8 mouse cellular contexts compared by ENCODE assay signal in genomic region chr13:28988751-28989703, GRCm38 (mm10). TPM values are rescaled to one million over a fixed set of nuclear protein-coding genes. Genes with fewer than 3 reads are reported as not detected.
DNase-seq lines count a peak whose midpoint lies in the region; ATAC-seq and TF ChIP-seq lines count a peak whose summit lies in the region.
"Had no signal": no experiment of that assay in that cellular context is flagged by ENCODE, and none has a peak within 500 bp of the region (broad histone marks: within the 10 kb centered on the region; RNA-seq: fewer than 3 reads in every experiment).

No protein-coding gene starts in this region.

- H3K4me3 ChIP-seq in C2C12 (ENCODE audit: insufficient read depth, poor library complexity, severe bottlenecking), result no peak overlapping the region
- no peak overlapping the region; the same call in 1 of the 2 replicates for H3K4me3 ChIP-seq in intestine, embryonic 16.5 days (ENCODE audit: low read length)
- no peak overlapping the region for H3K4me3 ChIP-seq in lung, embryonic 14.5 days (ENCODE audit: low read depth, low read length)
- no peak overlapping the region for H3K4me3 ChIP-seq in left cerebral cortex, adult 2 months
- H3K4me3 ChIP-seq: neural tube, embryonic 13.5 days had no signal

- H3K9ac ChIP-seq in intestine, embryonic 16.5 days (ENCODE audit: low read depth, low read length), result no peak overlapping the region
- no peak overlapping the region for H3K9ac ChIP-seq in lung, embryonic 14.5 days
- H3K9ac ChIP-seq: neural tube, embryonic 13.5 days had no signal

- H3K27ac ChIP-seq in intestine, embryonic 16.5 days (ENCODE audit: low read length), result peak overlapping the region; percentile 24
- H3K27ac ChIP-seq in lung, embryonic 14.5 days (ENCODE audit: low read depth), result peak overlapping the region; percentile 61; the same call in 1 of the 2 replicates
- no peak overlapping the region for H3K27ac ChIP-seq in left cerebral cortex, adult 2 months
- H3K27ac ChIP-seq: neural tube, embryonic 13.5 days had no signal

- no peaks in the 10 kb centered on the region for H3K79me3 ChIP-seq in C2C12 (ENCODE audit: low read depth)

- TF ChIP-seq CTCF in C2C12 (IDR thresholded peaks at IDR 0.05; ENCODE audit: control insufficient read depth, insufficient read depth, insufficient read length), result no peak
- no peak for TF ChIP-seq CTCF in lung, embryonic 14.5 days (IDR thresholded peaks at IDR 0.05; ENCODE audit: low read depth)
- no peak for TF ChIP-seq CTCF in left cerebral cortex, adult 2 months (IDR thresholded peaks at IDR 0.05)

- H3ac ChIP-seq in C2C12 (ENCODE audit: control insufficient read depth, insufficient read length, low read depth), result no peak overlapping the region

- H3K4me2 ChIP-seq in intestine, embryonic 16.5 days (ENCODE audit: low read depth, low read length), result peak overlapping the region; percentile 3; the same call in 1 of the 2 replicates
- no peak overlapping the region for H3K4me2 ChIP-seq in lung, embryonic 14.5 days
- H3K4me2 ChIP-seq: neural tube, embryonic 13.5 days had no signal

- ATAC-seq in intestine, embryonic 16.5 days, result peak; percentile 80
- peak; percentile 75; the same call in 1 of the 2 replicates for ATAC-seq in lung, embryonic 14.5 days (ENCODE audit: insufficient read depth)

- no peaks in the 10 kb centered on the region for H3K79me2 ChIP-seq in C2C12 (ENCODE audit: control insufficient read depth, insufficient read depth)

- no peaks in the 10 kb centered on the region for H3K36me3 ChIP-seq in C2C12 (ENCODE audit: control insufficient read depth, insufficient read depth)
- H3K36me3 ChIP-seq in intestine, embryonic 16.5 days (ENCODE audit: control insufficient read depth, insufficient read depth, low read length), result no peaks in the 10 kb centered on the region
- H3K36me3 ChIP-seq in lung, embryonic 14.5 days (ENCODE audit: insufficient read depth), result no peaks in the 10 kb centered on the region
- H3K36me3 ChIP-seq: neural tube, embryonic 13.5 days had no signal

- intact Hi-C loops in left cerebral cortex, adult 2 months (cut with DNase I), result no loop called here

- peaks cover 16% of the 10 kb centered on the region for H3K4me1 ChIP-seq in intestine, embryonic 16.5 days (ENCODE audit: control insufficient read depth, insufficient read depth, low read length)
- peaks cover 13% of the 10 kb centered on the region for H3K4me1 ChIP-seq in lung, embryonic 14.5 days (ENCODE audit: insufficient read depth)
- H3K4me1 ChIP-seq: neural tube, embryonic 13.5 days had no signal

- no peaks in the 10 kb centered on the region for H3K9me3 ChIP-seq in intestine, embryonic 16.5 days (ENCODE audit: control insufficient read depth, low read length)
- no peaks in the 10 kb centered on the region for H3K9me3 ChIP-seq in lung, embryonic 14.5 days (ENCODE audit: low read depth, low read length)
- H3K9me3 ChIP-seq: neural tube, embryonic 13.5 days had no signal

- peak; percentile 38 for DNase-seq in WW6 (ENCODE audit: low read depth, low spot score)
- peak; percentile 62 for DNase-seq in lung, embryonic 14.5 days
- DNase-seq in frontal cortex, postnatal 36 days (ENCODE audit: low spot score in 2 of 2), result no peak
- no peak for DNase-seq in left cerebral cortex, adult 2 months (ENCODE audit: extremely low spot score in 1 of 2, low spot score in 2 of 2)
- DNase-seq in right cerebral cortex, adult 2 months (ENCODE audit: low spot score in 2 of 2), result no peak

- H3K27me3 ChIP-seq in C2C12 (ENCODE audit: control insufficient read depth, insufficient read depth, insufficient read length), result no peaks in the 10 kb centered on the region
- no peaks in the 10 kb centered on the region for H3K27me3 ChIP-seq in intestine, embryonic 16.5 days (replicated peaks; ENCODE audit: control insufficient read depth, insufficient read depth, low read length)
- no peaks in the 10 kb centered on the region for H3K27me3 ChIP-seq in lung, embryonic 14.5 days (ENCODE audit: insufficient read depth, low read length)
- H3K27me3 ChIP-seq: neural tube, embryonic 13.5 days had no signal

- 35% methylated on average over 16 of the region's 16 CpGs for WGBS in intestine, embryonic 16.5 days
- 30% methylated on average over 16 of the region's 16 CpGs for WGBS in lung, embryonic 14.5 days

TF ChIP-seq in C2C12, 6 proteins besides CTCF, POLR2A, EP300 and RAD21:
- TF ChIP-seq CEBPB (IDR thresholded peaks at IDR 0.05; ENCODE audit: low read depth) (peak; percentile 27), MYOG (IDR thresholded peaks at IDR 0.05; ENCODE audit: control insufficient read depth, extremely low read depth, insufficient read length) (no peak)

RNA-seq across cellular contexts. Expression of gene Sox4, which starts 35.5 kb away (rescaled TPM):
- 42.4 TPM for polyA plus RNA-seq in C2C12 (2012; fragmentation: generic; extraction: Trizol)
- polyA plus RNA-seq in intestine, embryonic 16.5 days (2015; fragmentation: Nextera tagmentation; extraction: Ambion mirVana), result 7.8 and 13.6 TPM in 2 replicates
- 93.2 and 97.5 TPM in 2 replicates for polyA plus RNA-seq in lung, embryonic 14.5 days (2014; fragmentation: Nextera tagmentation; extraction: Ambion mirVana)
- total RNA-seq in left cerebral cortex, adult 2 months (2021), result 10 to 100 TPM; 17.2 to 19.8 TPM

Comparison
In these comparisons a context has a peak if more than half of its experiments do, and no peak if none do; other contexts are left out.
1. DNase-seq: peak in WW6 (single experiment) and lung, embryonic 14.5 days (single experiment); none in frontal cortex, postnatal 36 days (0 of 2), left cerebral cortex, adult 2 months (0 of 2) and right cerebral cortex, adult 2 months (0 of 2).